Mouse (Mus musculus) cerebellum, adult 8-10 months (tissue): ENCODE data around the gene Ppm1j.
"Not testable (repeated sequence)": the region's sequence is repeated elsewhere in the genome, so short reads cannot be mapped to it uniquely, and the experiment has no call there.

Source experiments
- DNase-seq: peaks from one replicate; pipeline ENCODE4 v3.0.0; 2022

The Ppm1j gene

DNA sequence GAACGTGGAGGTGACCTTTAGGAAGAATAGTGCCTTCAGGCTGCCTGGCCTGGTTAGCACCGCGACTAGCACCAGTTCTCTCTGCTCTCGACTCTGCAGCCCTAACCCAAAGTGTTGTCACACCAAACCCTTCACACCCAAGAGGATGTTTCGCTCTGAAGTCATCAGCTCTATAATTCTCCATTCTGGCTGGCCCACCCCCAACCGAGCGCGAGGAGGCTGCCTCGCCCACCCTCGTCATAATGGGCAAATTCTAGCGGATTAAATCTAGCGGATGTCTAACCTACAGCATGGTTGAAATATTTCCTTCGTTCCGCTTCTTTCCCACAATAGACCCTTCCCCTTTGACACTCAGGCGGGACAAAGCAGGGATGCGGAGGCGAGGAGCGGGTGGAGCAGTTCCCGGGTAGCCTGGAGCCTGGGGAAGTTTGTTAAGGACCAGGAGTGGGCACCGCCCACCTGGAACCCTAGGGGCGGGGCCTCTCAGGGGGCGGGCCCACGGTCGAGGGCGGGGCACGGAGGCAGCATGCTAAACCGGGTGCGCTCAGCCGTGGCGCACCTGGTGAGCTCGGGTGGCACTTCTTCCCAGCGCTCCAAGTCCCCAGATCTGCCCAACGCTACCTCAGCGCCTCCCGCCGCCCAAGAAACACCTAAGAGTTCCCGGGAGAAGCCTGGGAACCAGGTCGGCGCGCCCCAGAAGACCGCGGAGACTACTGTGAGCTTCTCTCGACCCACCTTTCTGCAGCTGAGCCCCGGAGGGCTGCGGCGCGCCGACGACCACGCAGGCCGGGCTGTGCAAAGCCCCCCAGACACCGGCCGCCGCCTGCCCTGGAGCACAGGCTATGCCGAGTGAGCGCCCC, at the start of gene Ppm1j:
Gene Ppm1j, plus strand, starts transcription at position 496 of the 860 bp plus-strand sequence.
- DNase-seq = no peak

DNA sequence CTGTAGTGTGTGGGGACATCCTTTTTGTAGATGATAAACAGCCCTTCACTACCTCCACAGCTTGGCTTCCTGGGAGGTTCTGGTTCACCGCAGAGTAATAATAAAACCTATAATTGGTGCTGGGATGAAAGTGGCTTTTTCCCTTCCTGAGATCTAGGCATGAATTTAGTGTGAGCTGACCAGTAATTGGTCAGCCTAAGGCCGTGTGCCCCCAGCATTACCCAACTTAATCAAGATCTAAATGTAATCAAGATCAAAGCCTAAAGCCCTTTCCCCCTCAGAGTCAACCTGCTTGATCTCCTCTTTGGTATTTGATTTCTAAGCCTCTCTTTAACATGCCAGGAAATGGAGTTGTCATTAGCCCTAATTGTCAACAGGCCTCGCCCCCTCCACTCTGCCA, 47.9 kb upstream of the Ppm1j start:
- DNase-seq = no peak

DNA sequence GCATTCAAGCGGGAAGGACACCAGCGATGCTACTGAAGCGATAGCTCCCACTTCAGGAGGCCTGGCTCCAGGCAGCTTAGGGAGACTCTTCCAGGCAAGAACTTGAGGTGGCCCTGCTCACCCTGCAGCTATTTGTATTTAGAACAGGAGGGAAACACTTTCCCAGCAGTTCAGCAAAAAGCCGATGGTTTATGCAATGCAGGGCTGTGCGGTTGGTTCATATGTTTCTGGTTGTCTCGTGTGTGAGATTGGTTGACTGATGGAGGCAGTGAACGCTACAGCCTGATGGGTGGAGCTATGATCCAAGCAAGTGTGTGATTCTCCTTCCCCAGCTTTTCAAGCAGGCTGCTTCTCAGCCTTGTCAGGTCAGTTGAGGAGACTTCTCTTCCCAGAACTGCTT, 46.2 kb upstream of the Ppm1j start:
- DNase-seq = no peak

DNA sequence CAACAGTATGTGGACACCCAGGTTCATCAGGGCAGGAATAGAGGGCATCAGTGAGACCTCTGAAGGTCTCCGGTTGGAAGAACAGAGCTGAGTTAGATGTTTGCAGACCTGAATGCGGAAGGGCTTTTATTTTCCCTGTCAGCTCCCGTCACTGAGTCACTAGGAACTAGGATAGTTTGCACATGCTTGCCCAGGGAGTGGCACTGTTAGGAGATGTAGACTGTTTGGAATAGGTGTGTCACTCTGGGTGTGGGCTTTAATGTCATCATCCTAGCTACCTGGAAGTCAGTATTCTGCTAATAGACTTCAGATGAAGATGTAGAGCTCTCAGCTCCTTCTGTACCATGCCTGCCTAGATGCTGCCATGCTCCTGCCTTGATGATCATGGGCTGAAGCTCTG, 38.9 kb upstream of the Ppm1j start:
- DNase-seq = no peak

DNA sequence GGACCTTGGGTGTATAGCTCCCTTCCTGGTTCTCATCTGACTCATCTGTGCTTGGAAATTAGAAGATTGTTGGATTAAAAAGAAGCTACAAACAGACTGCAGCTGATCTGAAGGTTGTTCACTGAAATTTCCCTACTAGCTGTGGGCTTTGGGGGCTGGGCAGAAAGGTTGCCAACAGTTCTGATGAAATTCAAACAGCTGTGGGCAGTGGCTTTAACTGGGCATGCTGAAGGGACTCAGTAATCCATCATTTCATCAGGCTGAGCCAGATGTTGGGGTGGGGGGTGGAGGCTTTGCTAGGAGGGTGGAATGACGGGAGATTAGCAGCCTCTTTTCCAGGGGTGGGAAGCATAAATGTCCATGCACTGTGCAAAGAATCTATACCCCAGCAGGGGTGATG, 37.7 kb upstream of the Ppm1j start:
- no peak for DNase-seq

DNA sequence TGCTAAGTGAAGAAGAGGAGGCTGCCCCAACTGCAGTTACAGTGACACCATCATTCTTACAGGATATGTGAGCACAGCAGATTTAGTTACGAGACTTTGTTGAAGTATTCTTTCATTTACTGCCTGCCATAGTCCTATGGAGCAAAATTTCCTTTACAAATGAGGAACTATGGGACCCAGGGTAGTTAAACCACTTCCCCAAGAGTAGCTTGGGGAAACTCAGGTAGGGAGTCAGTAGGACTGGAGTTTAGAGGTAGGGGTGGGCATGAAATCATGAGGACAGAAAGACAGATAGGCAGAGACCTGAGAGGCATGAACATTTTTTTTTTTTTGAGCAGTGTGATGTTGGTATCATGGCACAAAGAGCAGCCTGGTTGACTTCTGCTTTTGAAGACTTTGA, 37.0 kb upstream of the Ppm1j start:
- DNase-seq = no peak

DNA sequence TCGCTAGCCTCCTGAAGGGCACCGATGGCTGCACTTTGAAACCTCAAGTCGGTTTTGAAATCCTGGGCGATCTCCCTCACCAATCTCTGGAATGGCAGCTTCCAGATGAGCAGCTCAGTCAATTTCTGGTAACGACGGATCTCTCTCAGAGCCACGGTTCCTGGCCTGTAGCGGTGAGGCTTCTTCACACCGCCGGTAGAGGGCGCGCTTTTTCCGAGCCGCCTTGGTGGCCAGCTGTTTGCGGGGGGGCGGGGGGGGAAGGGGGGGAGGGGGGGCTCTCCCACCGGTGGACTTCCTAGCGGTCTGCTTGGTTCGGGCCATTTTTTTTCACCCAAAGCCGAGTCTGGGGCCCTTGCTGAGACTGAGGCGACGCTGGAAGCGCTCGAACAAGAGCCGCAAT, 28.0 kb upstream of the Ppm1j start:
- DNase-seq = not testable (repeated sequence)

DNA sequence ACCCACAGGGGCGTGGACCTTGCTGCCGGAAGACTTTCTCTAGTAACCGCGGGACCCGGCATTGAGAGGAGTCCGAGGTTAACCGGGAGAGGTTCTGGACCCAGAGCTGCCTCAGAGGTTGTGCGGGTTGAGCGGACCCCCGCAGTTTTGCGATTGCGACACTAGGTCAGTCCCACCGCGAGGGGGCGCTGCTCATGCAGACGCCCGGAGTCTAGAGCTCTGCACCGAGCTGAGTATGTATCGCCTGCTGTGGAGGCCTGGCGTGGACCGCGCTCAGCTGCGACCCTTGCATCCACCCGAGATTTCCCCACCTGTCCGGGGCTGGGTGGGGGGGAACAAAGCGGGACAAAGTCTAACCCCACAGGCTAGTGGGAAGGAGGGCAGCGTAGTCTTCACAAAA, 22.4 kb upstream of the Ppm1j start:
- DNase-seq = peak; percentile 30

DNA sequence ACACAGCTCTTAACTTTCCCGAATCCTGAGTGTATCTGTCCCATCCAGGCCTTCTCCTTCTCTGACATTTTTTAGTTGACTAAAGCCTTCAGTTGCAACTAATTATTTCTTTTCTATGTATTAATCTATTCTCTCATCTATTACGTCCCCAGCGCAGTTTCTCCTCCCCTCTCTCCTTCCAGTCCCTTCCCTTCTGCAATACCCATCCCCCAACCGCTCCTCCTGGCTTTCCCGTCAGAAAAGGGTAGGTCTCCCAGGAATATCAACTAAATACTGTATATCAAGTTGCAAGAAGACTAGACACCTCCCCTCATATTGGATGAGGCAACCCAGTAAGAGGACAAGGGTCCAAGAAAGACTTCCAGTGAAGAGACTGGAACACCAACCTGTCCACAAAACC, 22.0 kb upstream of the Ppm1j start:
- no peak for DNase-seq

DNA sequence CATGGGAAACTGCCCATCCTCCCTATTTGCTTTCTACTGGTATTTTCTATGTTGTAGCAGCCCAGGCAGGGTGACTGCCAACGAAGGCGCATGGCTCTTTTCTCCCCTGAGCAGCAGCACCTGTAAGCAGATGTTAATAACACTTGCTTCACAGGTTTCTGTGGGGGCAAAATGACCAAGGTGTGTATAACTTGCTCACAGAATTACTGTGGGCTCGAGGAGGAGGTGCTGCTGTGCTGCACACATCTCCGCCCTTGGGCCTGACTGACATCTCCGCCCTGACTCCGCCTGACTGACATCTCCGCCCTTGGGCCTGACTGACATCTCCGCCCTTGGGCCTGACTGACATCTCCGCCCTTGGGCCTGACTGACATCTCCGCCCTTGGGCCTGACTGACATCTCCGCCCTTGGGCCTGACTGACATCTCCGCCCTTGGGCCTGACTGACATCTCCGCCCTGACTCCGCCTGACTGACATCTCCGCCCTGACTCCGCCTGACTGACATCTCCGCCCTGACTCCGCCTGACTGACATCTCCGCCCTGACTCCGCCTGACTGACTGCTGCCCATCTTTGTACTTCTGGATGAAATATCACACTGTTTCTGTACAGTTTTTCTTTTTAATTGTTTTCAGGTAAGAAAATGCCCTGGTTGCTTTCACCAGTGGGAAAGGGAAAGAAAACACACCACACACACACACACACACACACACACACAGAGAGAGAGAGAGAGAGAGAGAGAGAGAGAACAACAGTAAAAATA, 18.6 kb upstream of the Ppm1j start:
- not testable (repeated sequence) for DNase-seq

DNA sequence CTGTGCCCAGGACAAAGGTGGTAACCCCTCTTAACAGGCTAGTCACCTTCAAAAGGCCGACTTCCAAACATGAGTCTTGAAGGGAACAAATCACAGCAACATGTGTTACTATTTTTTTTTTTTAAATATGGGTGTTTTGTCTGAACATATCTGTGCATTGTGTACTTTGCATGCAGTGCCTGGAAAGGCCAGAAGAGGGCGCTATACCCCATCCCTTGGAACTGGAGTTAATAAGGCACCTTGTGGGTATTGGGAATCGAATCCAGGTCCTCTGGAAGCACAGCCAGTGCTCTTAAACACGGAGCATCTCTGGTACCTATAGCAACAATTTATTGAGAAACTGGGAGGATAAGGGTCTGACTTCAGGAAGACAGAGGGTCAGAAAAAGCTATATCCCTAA, 15.8 kb upstream of the Ppm1j start:
- no peak for DNase-seq

DNA sequence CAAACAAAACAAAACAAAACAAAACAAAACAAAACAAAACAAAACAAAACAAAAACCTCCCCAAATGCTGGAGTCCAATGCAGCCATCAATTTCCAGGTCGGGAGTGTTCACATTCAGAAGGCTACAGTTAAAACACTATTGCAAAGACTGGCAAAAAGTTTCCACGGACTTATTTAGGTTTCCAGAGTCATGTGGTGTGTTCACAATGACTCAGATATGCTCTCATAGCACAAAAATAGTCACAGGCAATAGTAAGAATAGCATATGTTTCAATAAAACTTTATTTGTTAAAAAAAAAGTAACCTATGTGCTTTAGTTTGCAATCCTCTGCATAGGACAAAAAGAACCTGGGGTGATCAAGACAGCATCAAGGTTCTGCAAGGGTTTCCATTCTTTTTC, 13.7 kb upstream of the Ppm1j start:
- no peak for DNase-seq

DNA sequence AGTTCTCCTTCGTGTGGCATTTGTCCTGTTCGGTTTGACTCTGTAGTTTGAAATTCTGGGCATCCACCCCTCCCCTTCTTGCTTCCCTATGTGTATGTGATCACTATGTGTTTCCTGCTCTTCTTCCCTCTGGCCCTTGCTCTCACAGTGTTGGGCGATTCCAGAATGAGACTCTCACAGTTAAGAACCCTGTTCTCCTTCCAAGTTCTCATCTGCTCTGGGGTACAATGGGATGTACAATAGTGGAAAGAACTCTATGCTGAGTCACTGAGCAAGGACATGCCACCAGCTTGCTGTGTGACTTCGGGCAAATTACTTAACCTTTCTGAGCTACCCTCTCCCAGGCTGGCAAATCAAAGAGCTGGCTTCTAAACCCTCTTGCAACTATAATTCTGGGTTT, 13.1 kb upstream of the Ppm1j start:
- no peak for DNase-seq

DNA sequence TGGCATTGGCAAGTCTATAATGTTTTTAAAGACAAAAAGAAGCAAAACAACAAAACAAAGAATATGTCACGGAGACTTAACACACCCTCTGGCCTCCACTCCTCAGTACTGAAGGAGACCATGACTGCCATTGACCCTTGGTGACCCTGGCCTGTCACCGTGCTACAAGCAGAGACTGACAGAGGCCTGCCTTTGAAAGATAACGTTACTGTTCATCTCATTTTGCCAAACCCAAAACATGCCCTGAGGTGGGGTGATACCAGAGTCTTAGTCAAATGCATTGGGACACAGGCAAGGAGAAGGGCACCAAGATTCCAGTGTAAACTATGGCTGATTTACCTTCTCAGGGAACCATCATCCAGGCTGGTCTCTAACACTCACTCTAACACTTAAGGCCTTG, 11.7 kb upstream of the Ppm1j start:
- DNase-seq = no peak

DNA sequence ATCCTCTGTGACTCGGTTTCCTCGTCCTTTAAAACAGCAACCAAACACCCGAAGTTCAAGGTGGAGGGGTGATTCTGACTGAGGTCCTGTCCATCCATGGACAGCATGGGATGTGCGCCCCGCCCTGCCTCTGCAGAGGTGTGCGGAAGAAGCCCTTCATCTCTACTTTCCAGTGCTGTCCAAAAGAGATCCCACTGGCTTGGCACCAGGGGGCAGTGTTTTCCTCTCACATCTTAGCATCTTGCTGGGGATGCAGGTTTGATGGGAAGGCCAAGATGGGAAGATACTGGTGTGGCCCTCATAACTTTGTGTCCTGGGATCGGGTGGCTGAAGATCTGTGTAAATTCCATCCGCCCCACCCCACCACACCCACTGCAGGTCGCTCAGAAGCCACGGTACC, 10.8 kb upstream of the Ppm1j start:
- DNase-seq = no peak

DNA sequence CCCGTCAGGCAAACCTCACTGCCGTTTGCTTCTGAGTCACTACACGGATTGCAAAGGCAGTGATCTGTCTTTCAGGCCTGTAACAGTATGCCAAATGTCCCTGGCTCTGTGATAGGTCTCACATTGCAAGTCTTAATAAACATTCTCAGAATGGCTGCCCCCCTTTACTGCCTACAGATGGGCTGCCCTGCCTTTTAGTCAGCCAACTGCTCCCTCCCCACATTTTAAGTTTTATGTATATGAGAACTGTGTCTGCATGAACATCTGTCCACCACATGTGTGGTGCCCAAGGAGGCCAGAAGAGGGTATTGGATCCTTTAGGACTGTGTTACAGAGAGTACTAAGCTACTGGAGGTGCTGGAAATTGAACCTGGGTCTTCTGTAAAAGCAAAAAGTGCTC, 9.9 kb upstream of the Ppm1j start:
- DNase-seq = no peak

DNA sequence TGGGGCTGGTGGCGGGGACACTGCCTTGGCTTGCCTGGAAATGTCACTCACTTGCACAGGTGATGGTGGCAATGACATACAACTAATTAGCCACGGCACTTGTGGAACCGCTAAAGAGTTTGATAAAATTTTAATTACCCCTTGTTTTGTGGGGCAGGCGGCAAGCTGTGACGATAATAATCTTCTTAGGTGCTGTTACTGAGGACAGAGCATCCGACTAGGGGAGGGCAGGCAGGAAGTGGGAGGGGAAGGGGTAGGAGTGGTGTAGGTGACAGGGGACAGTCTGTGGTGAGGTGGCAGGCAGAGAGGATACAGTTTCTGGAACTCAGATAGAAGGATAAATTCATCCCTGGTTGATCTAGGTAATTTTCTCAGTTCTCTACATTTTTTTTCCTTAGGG, 9.4 kb upstream of the Ppm1j start:
- DNase-seq = no peak

DNA sequence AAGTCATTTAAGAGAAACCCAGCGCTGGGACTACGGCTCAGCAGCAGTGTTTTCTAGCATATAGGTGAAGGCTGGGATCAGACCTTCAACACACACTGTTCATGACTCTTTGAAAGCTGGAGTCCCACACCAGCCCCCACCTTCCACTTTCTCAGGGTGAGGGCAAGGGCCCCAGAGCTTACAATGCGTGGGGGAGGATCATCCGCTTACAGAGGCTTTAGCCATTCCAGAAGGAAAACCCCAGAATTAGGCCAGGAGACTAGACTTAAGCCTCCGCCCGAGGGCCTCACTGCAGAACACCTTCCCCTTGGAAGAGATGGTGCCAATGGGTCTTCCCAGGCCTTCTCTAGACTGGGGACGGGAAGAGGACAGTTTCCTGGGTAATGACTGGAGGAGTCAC, 7.6 kb upstream of the Ppm1j start:
- no peak for DNase-seq

DNA sequence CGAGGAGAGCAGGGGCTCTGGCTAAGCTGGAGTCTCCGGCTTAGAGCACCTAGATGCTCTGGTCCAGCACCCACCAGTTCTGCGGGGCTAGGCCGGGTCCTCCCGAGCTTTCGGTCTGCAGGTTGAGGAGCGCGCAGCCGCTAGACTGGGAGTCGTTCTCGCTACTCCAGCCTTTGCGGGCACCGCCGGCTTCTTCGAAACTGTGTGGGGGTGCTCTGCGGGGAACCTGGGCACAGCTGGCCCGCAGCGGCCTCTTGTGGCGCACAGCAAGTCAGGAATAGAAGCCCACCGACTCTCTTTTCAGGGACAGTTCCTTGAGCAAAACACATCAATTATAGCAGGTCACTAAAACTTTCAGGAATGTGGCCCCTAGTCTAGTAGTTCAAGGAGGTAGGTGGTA, 3.5 kb upstream of the Ppm1j start:
- no peak for DNase-seq

DNA sequence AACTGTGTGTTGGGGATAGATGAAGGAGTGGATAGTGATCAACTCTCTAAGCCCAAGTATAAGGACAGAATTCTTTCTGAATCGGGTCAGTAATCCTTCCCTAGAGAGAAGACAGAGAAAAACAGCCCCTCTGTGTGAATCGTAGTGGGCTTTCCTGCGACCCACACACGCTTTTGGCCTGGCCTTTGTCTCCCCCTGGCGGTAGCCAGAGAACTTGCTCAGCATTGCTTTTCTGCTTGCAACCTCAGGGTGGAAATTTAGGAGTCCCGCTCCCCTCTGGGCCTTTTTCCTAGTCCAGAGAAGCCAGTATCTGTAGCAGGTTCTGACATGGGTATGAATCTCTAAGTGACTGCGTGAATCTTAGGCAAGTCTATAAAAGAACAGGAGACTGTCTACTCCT, 907 bp upstream of the Ppm1j start:
- peak; percentile 32 for DNase-seq

DNA sequence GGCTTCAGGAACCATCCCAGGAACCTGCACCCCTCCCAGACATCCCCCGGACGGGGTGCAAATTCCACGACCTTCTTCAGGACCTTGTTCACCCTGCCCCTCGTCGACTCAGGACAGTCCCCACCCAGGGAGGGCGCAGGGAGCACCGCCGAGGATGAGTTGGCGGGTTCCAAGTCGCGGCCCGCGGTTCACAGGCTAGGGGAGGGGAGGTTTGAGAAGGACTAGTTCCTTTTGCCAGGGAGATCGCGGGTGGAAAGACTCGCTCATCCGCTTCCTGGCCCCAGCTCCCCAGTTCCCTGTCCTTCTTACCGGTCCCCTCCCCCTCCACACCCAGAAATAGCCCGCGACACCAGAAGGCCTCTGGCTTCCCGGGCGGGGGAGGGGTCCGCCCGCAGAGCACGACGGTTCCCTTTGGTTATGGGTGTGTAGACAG, 631 bp downstream of the Ppm1j start, which contains the start of gene Fam19a3:
Gene Fam19a3, minus strand, starts transcription at position 370 of the 433 bp plus-strand sequence.
- no peak for DNase-seq

DNA sequence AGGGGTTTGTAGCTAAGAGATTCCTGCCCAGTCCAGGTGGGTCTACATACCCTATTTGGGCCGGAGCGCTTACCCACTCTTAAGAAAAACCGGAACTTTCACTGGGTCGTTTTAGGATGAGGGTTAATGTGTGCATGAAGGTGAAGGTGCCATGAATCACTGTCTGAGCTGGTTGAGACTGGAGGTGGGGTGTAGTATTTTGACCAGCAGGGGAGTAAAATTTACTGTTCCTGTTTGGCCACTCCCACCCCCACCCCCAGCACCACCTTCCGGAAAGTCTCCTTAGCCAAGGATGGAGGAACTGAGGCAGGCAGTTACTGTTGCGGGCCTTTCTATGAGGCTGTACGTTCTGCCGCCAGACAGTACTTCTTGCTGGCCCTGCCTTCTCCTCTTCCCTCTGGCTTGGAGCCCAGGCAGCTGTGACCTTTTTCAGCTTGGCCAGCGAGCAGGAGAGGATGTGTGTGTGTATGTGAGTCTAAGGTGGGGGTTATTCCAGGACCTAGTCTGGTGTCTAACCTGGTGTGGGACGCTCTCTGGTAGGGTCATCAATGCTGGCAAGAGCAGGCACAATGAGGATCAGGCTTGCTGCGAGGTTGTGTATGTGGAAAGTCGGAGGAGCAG, 1.3 kb downstream of the Ppm1j start:
- DNase-seq = no peak

DNA sequence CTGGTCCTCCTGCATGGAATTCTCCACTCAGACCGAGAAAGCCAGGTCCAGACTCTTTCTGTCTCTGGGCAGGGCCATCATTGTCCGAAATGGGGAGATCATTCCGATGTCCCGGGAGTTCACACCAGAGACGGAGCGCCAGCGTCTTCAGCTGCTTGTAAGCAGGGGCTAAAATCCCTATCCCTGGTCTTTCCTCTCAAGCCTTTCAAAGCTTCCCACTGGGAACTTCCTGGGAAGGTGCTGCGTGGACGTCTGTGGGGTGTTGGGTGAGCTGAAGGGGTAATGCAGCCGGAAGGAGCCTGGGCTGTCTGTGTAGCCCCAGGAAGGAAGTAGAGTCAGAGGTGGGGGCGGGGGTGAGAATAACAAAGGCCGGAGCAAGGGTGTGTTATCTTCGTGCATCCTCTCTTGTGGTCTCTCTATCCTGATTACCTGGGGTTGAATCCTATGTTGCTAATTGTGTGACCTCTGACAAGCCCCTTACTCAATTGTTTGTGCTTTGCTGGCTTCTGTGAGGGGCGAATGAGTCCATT, 3.2 kb downstream of the Ppm1j start:
- no peak for DNase-seq

DNA sequence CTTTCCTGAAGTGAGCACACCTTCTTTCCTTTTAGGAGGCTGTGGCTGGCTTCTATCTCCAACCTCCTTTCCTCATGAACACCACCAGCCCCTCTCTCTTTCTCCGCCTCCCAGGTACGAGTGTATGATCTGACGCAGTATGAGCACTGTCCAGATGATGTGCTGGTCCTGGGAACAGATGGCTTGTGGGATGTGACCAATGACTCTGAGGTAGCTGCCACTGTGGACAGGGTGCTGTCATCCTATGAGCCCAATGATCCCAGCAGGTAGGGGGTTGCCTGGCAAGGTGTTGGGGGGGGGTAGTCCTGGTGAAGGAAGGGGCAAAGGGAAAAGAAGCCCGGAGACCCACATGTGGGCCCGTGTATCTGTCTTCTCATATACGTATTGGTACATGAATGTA, 4.4 kb downstream of the Ppm1j start:
- DNase-seq = no peak
